Mouse (Mus musculus): ENCODE measurements around the gene Syn1. TPM values are rescaled to one million over a fixed set of nuclear protein-coding genes. Genes with fewer than 3 reads are reported as not detected.

The Syn1 gene
- polyA plus RNA-seq, 1 experiment from 2014 or later = 0.16 TPM

- H3K36me3 ChIP-seq (ENCODE audit: control insufficient read depth, insufficient read depth, low read length) = no peaks in the 10 kb centered on the region
- H3K27me3 ChIP-seq (ENCODE audit: control insufficient read depth, insufficient read depth, low read length) = no peaks in the 10 kb centered on the region
- H3K27ac ChIP-seq (replicated peaks; ENCODE audit: low read depth, low read length) = no peak within 1 kb of the TSS
- no peak within 1 kb of the TSS for H3K9ac ChIP-seq (ENCODE audit: low read length)
- peak; percentile 77; the same call in 1 of the 2 replicates for ATAC-seq (ENCODE audit: insufficient number of reproducible peaks, low FRiP score, low TSS enrichment, low read depth)
- peak within 1 kb of the TSS; percentile 45 for H3K4me2 ChIP-seq (ENCODE audit: low read depth, severe bottlenecking)
- 16% methylated on average over 18 of the region's 18 CpGs for WGBS
- H3K9me3 ChIP-seq (ENCODE audit: control insufficient read depth, low read length) = no peaks in the 10 kb centered on the region
- peak; percentile 63 for DNase-seq (ENCODE audit: low spot score)
- peak within 1 kb of the TSS; percentile 11; the same call in 1 of the 2 replicates for H3K4me3 ChIP-seq (ENCODE audit: low read depth, low read length)
- H3K4me1 ChIP-seq (ENCODE audit: control insufficient read depth, insufficient read depth, low read length) = no peaks in the 10 kb centered on the region
These were observed 50.8 kb downstream of the Syn1 start, which contains the start of gene Timp1 for GRCm38 (mm10) chrX:20869962-20870513. Timp1 (plus strand) TSS chrX:20870166.

- Histone ChIP-seq H3K27me3 (ENCODE audit: control insufficient read depth, insufficient read depth, low read length) (no peaks in the 10 kb centered on the region), H3K4me2 (ENCODE audit: low read depth, severe bottlenecking) (no peak overlapping the region), H3K36me3 (ENCODE audit: control insufficient read depth, insufficient read depth, low read length) (no peaks in the 10 kb centered on the region), H3K9me3 (ENCODE audit: control insufficient read depth, low read length) (no peaks in the 10 kb centered on the region), H3K4me3 (ENCODE audit: low read depth, low read length) (no peak overlapping the region), H3K27ac (replicated peaks; ENCODE audit: low read depth, low read length) (no peak overlapping the region), H3K9ac (ENCODE audit: low read length) (no peak overlapping the region), H3K4me1 (ENCODE audit: control insufficient read depth, insufficient read depth, low read length) (no peaks in the 10 kb centered on the region)
- DNase-seq (ENCODE audit: low spot score) = no peak
- ATAC-seq (ENCODE audit: insufficient number of reproducible peaks, low FRiP score, low TSS enrichment, low read depth) = no peak
- WGBS = 77% methylated on average over 1 of the region's 1 CpGs
These were observed 51.6 kb downstream of the Syn1 start for GRCm38 (mm10) chrX:20869203-20869602.

- 68% methylated on average over 4 of the region's 4 CpGs for whole genome bisulfite sequencing
- Histone ChIP-seq H3K36me3 (ENCODE audit: control insufficient read depth, insufficient read depth, low read length) (no peaks in the 10 kb centered on the region), H3K27ac (replicated peaks; ENCODE audit: low read depth, low read length) (no peak overlapping the region), H3K4me1 (ENCODE audit: control insufficient read depth, insufficient read depth, low read length) (no peaks in the 10 kb centered on the region), H3K9ac (ENCODE audit: low read length) (no peak overlapping the region), H3K4me2 (ENCODE audit: low read depth, severe bottlenecking) (no peak overlapping the region), H3K4me3 (ENCODE audit: low read depth, low read length) (no peak overlapping the region), H3K27me3 (ENCODE audit: control insufficient read depth, insufficient read depth, low read length) (no peaks in the 10 kb centered on the region), H3K9me3 (ENCODE audit: control insufficient read depth, low read length) (no peaks in the 10 kb centered on the region)
- DNase-seq (ENCODE audit: low spot score) (no peak), ATAC-seq (ENCODE audit: insufficient number of reproducible peaks, low FRiP score, low TSS enrichment, low read depth) (no peak)
These were observed 52.7 kb downstream of the Syn1 start for GRCm38 (mm10) chrX:20868091-20868490.

GRCm38 (mm10) chrX:20863161-20864101 is 57.4 kb downstream of the Syn1 start:
- DNase-seq (ENCODE audit: low spot score) = no peak
- H3K4me1 ChIP-seq (ENCODE audit: control insufficient read depth, insufficient read depth, low read length) = no peaks in the 10 kb centered on the region
- no peak overlapping the region for H3K4me3 ChIP-seq (ENCODE audit: low read depth, low read length)
- H3K36me3 ChIP-seq (ENCODE audit: control insufficient read depth, insufficient read depth, low read length) = no peaks in the 10 kb centered on the region
- no peaks in the 10 kb centered on the region for H3K27me3 ChIP-seq (ENCODE audit: control insufficient read depth, insufficient read depth, low read length)
- 86% methylated on average over 8 of the region's 9 CpGs for WGBS
- no peak overlapping the region for H3K9ac ChIP-seq (ENCODE audit: low read length)
- H3K9me3 ChIP-seq (ENCODE audit: control insufficient read depth, low read length) = no peaks in the 10 kb centered on the region
- H3K27ac ChIP-seq (replicated peaks; ENCODE audit: low read depth, low read length) = no peak overlapping the region
- no peak overlapping the region for H3K4me2 ChIP-seq (ENCODE audit: low read depth, severe bottlenecking)
- ATAC-seq (ENCODE audit: insufficient number of reproducible peaks, low FRiP score, low TSS enrichment, low read depth) = no peak

- Histone ChIP-seq H3K27me3 (ENCODE audit: control insufficient read depth, insufficient read depth, low read length) (no peaks in the 10 kb centered on the region), H3K36me3 (ENCODE audit: control insufficient read depth, insufficient read depth, low read length) (no peaks in the 10 kb centered on the region), H3K27ac (replicated peaks; ENCODE audit: low read depth, low read length) (no peak overlapping the region), H3K4me1 (ENCODE audit: control insufficient read depth, insufficient read depth, low read length) (no peaks in the 10 kb centered on the region), H3K9me3 (ENCODE audit: control insufficient read depth, low read length) (no peaks in the 10 kb centered on the region), H3K9ac (ENCODE audit: low read length) (no peak overlapping the region), H3K4me2 (ENCODE audit: low read depth, severe bottlenecking) (no peak overlapping the region; the same call in 1 of the 2 replicates), H3K4me3 (ENCODE audit: low read depth, low read length) (no peak overlapping the region)
- ATAC-seq (ENCODE audit: insufficient number of reproducible peaks, low FRiP score, low TSS enrichment, low read depth) (no peak), DNase-seq (ENCODE audit: low spot score) (peak; percentile 21)
- WGBS = 45% methylated on average over 25 of the region's 29 CpGs
These were observed 58.4 kb downstream of the Syn1 start for GRCm38 (mm10) chrX:20862105-20863065.

- 45% methylated on average over 4 of the region's 5 CpGs for WGBS
These were observed 59.2 kb downstream of the Syn1 start for GRCm38 (mm10) chrX:20861453-20862104.

GRCm38 (mm10) chrX:20853794-20854193 is 67.0 kb downstream of the Syn1 start:
- 92% methylated on average over 7 of the region's 7 CpGs for WGBS
- H3K27me3 ChIP-seq (ENCODE audit: control insufficient read depth, insufficient read depth, low read length) = no peaks in the 10 kb centered on the region
- no peaks in the 10 kb centered on the region; the same call in 1 of the 2 replicates for H3K36me3 ChIP-seq (ENCODE audit: control insufficient read depth, insufficient read depth, low read length)

More at GRCm38 (mm10) chrX:20861453-20862104, 59.2 kb downstream of the Syn1 start:
- ATAC-seq (ENCODE audit: insufficient number of reproducible peaks, low FRiP score, low TSS enrichment, low read depth) = no peak
- no peaks in the 10 kb centered on the region for H3K27me3 ChIP-seq (ENCODE audit: control insufficient read depth, insufficient read depth, low read length)
- no peaks in the 10 kb centered on the region for H3K36me3 ChIP-seq (ENCODE audit: control insufficient read depth, insufficient read depth, low read length)
- H3K4me2 ChIP-seq (ENCODE audit: low read depth, severe bottlenecking) = no peak overlapping the region
- H3K27ac ChIP-seq (replicated peaks; ENCODE audit: low read depth, low read length) = no peak overlapping the region
- no peak overlapping the region for H3K4me3 ChIP-seq (ENCODE audit: low read depth, low read length)
- H3K9me3 ChIP-seq (ENCODE audit: control insufficient read depth, low read length) = no peaks in the 10 kb centered on the region
- H3K9ac ChIP-seq (ENCODE audit: low read length) = no peak overlapping the region
- H3K4me1 ChIP-seq (ENCODE audit: control insufficient read depth, insufficient read depth, low read length) = no peaks in the 10 kb centered on the region
- no peak for DNase-seq (ENCODE audit: low spot score)

More at GRCm38 (mm10) chrX:20853794-20854193, 67.0 kb downstream of the Syn1 start:
- H3K4me1 ChIP-seq (ENCODE audit: control insufficient read depth, insufficient read depth, low read length) = no peaks in the 10 kb centered on the region
- H3K4me2 ChIP-seq (ENCODE audit: low read depth, severe bottlenecking) = no peak overlapping the region
- DNase-seq (ENCODE audit: low spot score) (no peak), ATAC-seq (ENCODE audit: insufficient number of reproducible peaks, low FRiP score, low TSS enrichment, low read depth) (no peak)
- no peak overlapping the region for H3K27ac ChIP-seq (replicated peaks; ENCODE audit: low read depth, low read length)
- no peaks in the 10 kb centered on the region for H3K9me3 ChIP-seq (ENCODE audit: control insufficient read depth, low read length)
- H3K9ac ChIP-seq (ENCODE audit: low read length) = no peak overlapping the region
- no peak overlapping the region for H3K4me3 ChIP-seq (ENCODE audit: low read depth, low read length)

Measured in limb, embryonic 11.5 days (tissue).